Mouse (Mus musculus): ENCODE results near the gene Cdhr4. TPM values are rescaled to one million over a fixed set of nuclear protein-coding genes. Genes with fewer than 3 reads are reported as not detected.
A peak's percentile ranks its signal among the peaks of the same experiment; 100 is the strongest.
"Not testable (repeated sequence)": the region's sequence is repeated elsewhere in the genome, so short reads cannot be mapped to it uniquely, and the experiment has no call there.

Gene Cdhr4
- polyA plus RNA-seq, 1 experiment = 0.24 TPM

- Histone ChIP-seq H3K4me3 (replicated peaks) (peak within 1 kb of the TSS; percentile 87), H3K36me3 (ENCODE audit: control insufficient read depth) (peaks cover 34% of the 10 kb centered on the region), H3K27me3 (ENCODE audit: control insufficient read depth) (no peaks in the 10 kb centered on the region; the same call in 1 of the 2 replicates), H3K9me3 (ENCODE audit: control insufficient read depth, low read length) (no peaks in the 10 kb centered on the region), H3K4me1 (ENCODE audit: control insufficient read depth) (peaks cover 55% of the 10 kb centered on the region)
- TF ChIP-seq TAL1 (IDR thresholded peaks at IDR 0.05; ENCODE audit: low read length) (no peak), GATA1 (IDR thresholded peaks at IDR 0.05; ENCODE audit: low read length) (no peak)
These were observed 9.8 kb downstream of the Cdhr4 start, which contains the start of gene Ip6k1 for GRCm38 (mm10) chr9:108001922-108002770. Gene Ip6k1, plus strand, starts transcription at chr9:108002501.

- H3K36me3 ChIP-seq (ENCODE audit: control insufficient read depth) = peaks cover 39% of the 10 kb centered on the region
- H3K4me3 ChIP-seq (replicated peaks) = peak overlapping the region; percentile 87
- no peak for TF ChIP-seq TAL1 (IDR thresholded peaks at IDR 0.05; ENCODE audit: low read length)
- no peak for TF ChIP-seq GATA1 (IDR thresholded peaks at IDR 0.05; ENCODE audit: low read length)
- peaks cover 59% of the 10 kb centered on the region for H3K4me1 ChIP-seq (ENCODE audit: control insufficient read depth)
- H3K27me3 ChIP-seq (ENCODE audit: control insufficient read depth) = no peaks in the 10 kb centered on the region; the same call in 1 of the 2 replicates
- no peaks in the 10 kb centered on the region for H3K9me3 ChIP-seq (ENCODE audit: control insufficient read depth, low read length)
These were observed 10.7 kb downstream of the Cdhr4 start for GRCm38 (mm10) chr9:108002778-108003530.

- TF ChIP-seq GATA1 (IDR thresholded peaks at IDR 0.05; ENCODE audit: low read length) (no peak), TAL1 (IDR thresholded peaks at IDR 0.05; ENCODE audit: low read length) (no peak)
- H3K27me3 ChIP-seq (ENCODE audit: control insufficient read depth) = no peaks in the 10 kb centered on the region; the same call in 1 of the 2 replicates
- peaks cover 44% of the 10 kb centered on the region for H3K36me3 ChIP-seq (ENCODE audit: control insufficient read depth)
- no peaks in the 10 kb centered on the region for H3K9me3 ChIP-seq (ENCODE audit: control insufficient read depth, low read length)
- peaks cover 63% of the 10 kb centered on the region for H3K4me1 ChIP-seq (ENCODE audit: control insufficient read depth)
- peak overlapping the region; percentile 87 for H3K4me3 ChIP-seq (replicated peaks)
These were observed 11.2 kb downstream of the Cdhr4 start for GRCm38 (mm10) chr9:108003531-108003890.

GRCm38 (mm10) chr9:108008041-108008440 is 15.7 kb downstream of the Cdhr4 start:
- peaks cover 54% of the 10 kb centered on the region for H3K4me1 ChIP-seq (ENCODE audit: control insufficient read depth)
- H3K9me3 ChIP-seq (ENCODE audit: control insufficient read depth, low read length) = no peaks in the 10 kb centered on the region
- H3K36me3 ChIP-seq (ENCODE audit: control insufficient read depth) = peaks cover 88% of the 10 kb centered on the region
- no peak for TF ChIP-seq TAL1 (IDR thresholded peaks at IDR 0.05; ENCODE audit: low read length)
- TF ChIP-seq GATA1 (IDR thresholded peaks at IDR 0.05; ENCODE audit: low read length) = no peak
- H3K4me3 ChIP-seq (replicated peaks) = no peak overlapping the region
- no peaks in the 10 kb centered on the region for H3K27me3 ChIP-seq (ENCODE audit: control insufficient read depth)

- Histone ChIP-seq H3K4me3 (replicated peaks) (no peak overlapping the region), H3K9me3 (ENCODE audit: control insufficient read depth, low read length) (no peaks in the 10 kb centered on the region), H3K27me3 (ENCODE audit: control insufficient read depth) (no peaks in the 10 kb centered on the region), H3K4me1 (ENCODE audit: control insufficient read depth) (peaks cover 33% of the 10 kb centered on the region), H3K36me3 (ENCODE audit: control insufficient read depth) (peaks cover 93% of the 10 kb centered on the region)
- TF ChIP-seq TAL1 (IDR thresholded peaks at IDR 0.05; ENCODE audit: low read length) (no peak), GATA1 (IDR thresholded peaks at IDR 0.05; ENCODE audit: low read length) (no peak)
These were observed 18.1 kb downstream of the Cdhr4 start for GRCm38 (mm10) chr9:108010385-108010784.

- not testable (repeated sequence) for H3K9me3 ChIP-seq (ENCODE audit: control insufficient read depth, low read length); H3K27me3 ChIP-seq (ENCODE audit: control insufficient read depth); H3K4me3 ChIP-seq (replicated peaks)
- H3K4me1 ChIP-seq (ENCODE audit: control insufficient read depth) = peaks cover 15% of the 10 kb centered on the region
- H3K36me3 ChIP-seq (ENCODE audit: control insufficient read depth) = peaks cover 94% of the 10 kb centered on the region
These were observed 21.3 kb downstream of the Cdhr4 start for GRCm38 (mm10) chr9:108013577-108013976.

- Histone ChIP-seq H3K4me1 (ENCODE audit: control insufficient read depth) (peaks cover 7% of the 10 kb centered on the region), H3K36me3 (ENCODE audit: control insufficient read depth) (peaks cover 88% of the 10 kb centered on the region), H3K9me3 (ENCODE audit: control insufficient read depth, low read length) (no peaks in the 10 kb centered on the region), H3K4me3 (replicated peaks) (no peak overlapping the region), H3K27me3 (ENCODE audit: control insufficient read depth) (no peaks in the 10 kb centered on the region)
- no peak for TF ChIP-seq GATA1 (IDR thresholded peaks at IDR 0.05; ENCODE audit: low read length)
- TF ChIP-seq TAL1 (IDR thresholded peaks at IDR 0.05; ENCODE audit: low read length) = no peak
These were observed 24.8 kb downstream of the Cdhr4 start for GRCm38 (mm10) chr9:108017127-108017526.

GRCm38 (mm10) chr9:108020741-108021140 is 28.4 kb downstream of the Cdhr4 start:
- peaks cover 6% of the 10 kb centered on the region for H3K4me1 ChIP-seq (ENCODE audit: control insufficient read depth)
- H3K27me3 ChIP-seq (ENCODE audit: control insufficient read depth) = no peaks in the 10 kb centered on the region
- H3K36me3 ChIP-seq (ENCODE audit: control insufficient read depth) = peaks cover 86% of the 10 kb centered on the region
- no peaks in the 10 kb centered on the region for H3K9me3 ChIP-seq (ENCODE audit: control insufficient read depth, low read length)
- no peak for TF ChIP-seq GATA1 (IDR thresholded peaks at IDR 0.05; ENCODE audit: low read length)
- TF ChIP-seq TAL1 (IDR thresholded peaks at IDR 0.05; ENCODE audit: low read length) = no peak
- no peak overlapping the region for H3K4me3 ChIP-seq (replicated peaks)

GRCm38 (mm10) chr9:108023216-108023615 is 30.9 kb downstream of the Cdhr4 start:
- Histone ChIP-seq H3K4me1 (ENCODE audit: control insufficient read depth) (peaks cover 7% of the 10 kb centered on the region), H3K9me3 (ENCODE audit: control insufficient read depth, low read length) (peaks cover 4% of the 10 kb centered on the region), H3K27me3 (ENCODE audit: control insufficient read depth) (no peaks in the 10 kb centered on the region), H3K36me3 (ENCODE audit: control insufficient read depth) (peaks cover 88% of the 10 kb centered on the region), H3K4me3 (replicated peaks) (no peak overlapping the region)
- TF ChIP-seq TAL1 (IDR thresholded peaks at IDR 0.05; ENCODE audit: low read length) = no peak
- no peak for TF ChIP-seq GATA1 (IDR thresholded peaks at IDR 0.05; ENCODE audit: low read length)
